Mouse (Mus musculus): ENCODE results near the gene Ppp1r15a. TPM values are rescaled to one million over a fixed set of nuclear protein-coding genes. Genes with fewer than 3 reads are reported as not detected.

The Ppp1r15a gene
- polyA plus RNA-seq, 1 experiment from 2014 or later, result 17.5 TPM

- no peaks in the 10 kb centered on the region for H3K36me3 ChIP-seq (ENCODE audit: insufficient read depth)
- no peak overlapping the region for H3K9ac ChIP-seq
- H3K27ac ChIP-seq (ENCODE audit: low read depth), result no peak overlapping the region
- H3K4me3 ChIP-seq (ENCODE audit: low read depth, low read length), result no peak overlapping the region
- ATAC-seq (ENCODE audit: insufficient read depth), result no peak
- no peak for TF ChIP-seq CTCF (IDR thresholded peaks at IDR 0.05; ENCODE audit: low read depth)
- 64% methylated on average over 11 of the region's 11 CpGs for WGBS
- no peaks in the 10 kb centered on the region for H3K4me1 ChIP-seq (ENCODE audit: insufficient read depth)
- H3K9me3 ChIP-seq (ENCODE audit: low read depth, low read length), result no peaks in the 10 kb centered on the region
- no peak for DNase-seq
- H3K27me3 ChIP-seq (ENCODE audit: insufficient read depth, low read length), result no peaks in the 10 kb centered on the region
- no peak overlapping the region for H3K4me2 ChIP-seq
Observed at GRCm38 (mm10) chr7:45550821-45551511, 24.9 kb upstream of the Ppp1r15a start.

DNA sequence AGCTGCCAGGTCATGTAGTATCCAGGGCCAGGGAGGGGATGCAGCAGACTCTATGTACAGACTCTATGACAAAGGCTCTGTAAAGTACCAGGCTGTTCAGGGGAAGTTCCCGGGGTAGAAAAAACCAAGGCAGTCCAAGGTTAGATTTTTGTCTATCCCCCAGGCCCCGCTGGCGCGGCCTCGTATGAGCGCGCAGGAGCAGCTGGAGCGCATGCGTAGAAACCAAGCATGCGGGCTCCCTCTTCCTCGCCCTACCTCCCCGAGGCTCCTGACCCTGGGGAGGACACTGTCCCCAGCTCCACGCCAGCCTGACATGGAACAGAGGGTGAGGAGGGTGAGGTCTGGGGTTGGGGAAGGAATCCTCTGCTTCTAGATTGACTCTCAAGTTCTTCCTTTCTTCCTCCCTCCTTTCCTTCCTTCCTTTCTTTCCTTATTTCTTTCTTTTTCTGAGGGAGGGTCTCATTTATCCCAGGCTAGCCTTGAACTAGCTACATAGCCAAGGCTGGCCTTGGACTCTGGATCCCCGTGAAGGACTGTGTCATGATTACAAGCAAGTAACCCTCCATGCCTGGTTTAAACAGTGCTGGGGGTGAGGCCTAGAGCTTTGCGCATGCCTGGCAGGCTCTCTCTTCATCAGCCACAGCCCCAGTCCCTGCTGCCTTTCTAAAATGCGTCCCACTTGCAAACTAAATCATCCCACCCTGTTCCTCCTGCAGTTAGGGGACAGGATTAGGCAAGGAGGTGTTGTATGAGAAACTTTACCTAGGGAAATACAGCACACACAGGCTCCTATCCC is 23.8 kb upstream of the Ppp1r15a start:
- Histone ChIP-seq H3K9ac (no peak overlapping the region), H3K4me1 (ENCODE audit: insufficient read depth) (no peaks in the 10 kb centered on the region), H3K36me3 (ENCODE audit: insufficient read depth) (no peaks in the 10 kb centered on the region), H3K4me3 (ENCODE audit: low read depth, low read length) (no peak overlapping the region), H3K9me3 (ENCODE audit: low read depth, low read length) (no peaks in the 10 kb centered on the region), H3K27me3 (ENCODE audit: insufficient read depth, low read length) (no peaks in the 10 kb centered on the region), H3K4me2 (no peak overlapping the region), H3K27ac (ENCODE audit: low read depth) (no peak overlapping the region)
- 84% methylated on average over 16 of the region's 16 CpGs for WGBS
- DNase-seq (no peak), ATAC-seq (ENCODE audit: insufficient read depth) (no peak)
- no peak for TF ChIP-seq CTCF (IDR thresholded peaks at IDR 0.05; ENCODE audit: low read depth)

- DNase-seq, result no peak
- 76% methylated on average over 1 of the region's 1 CpGs for WGBS
- Histone ChIP-seq H3K9ac (no peak overlapping the region), H3K36me3 (ENCODE audit: insufficient read depth) (no peaks in the 10 kb centered on the region), H3K4me3 (ENCODE audit: low read depth, low read length) (no peak overlapping the region), H3K27ac (ENCODE audit: low read depth) (no peak overlapping the region), H3K4me1 (ENCODE audit: insufficient read depth) (no peaks in the 10 kb centered on the region), H3K4me2 (no peak overlapping the region), H3K27me3 (ENCODE audit: insufficient read depth, low read length) (no peaks in the 10 kb centered on the region), H3K9me3 (ENCODE audit: low read depth, low read length) (no peaks in the 10 kb centered on the region)
- 0 out of 2 replicates have a peak, but pooled peaks have one; percentile 31 for TF ChIP-seq CTCF (IDR thresholded peaks at IDR 0.05; ENCODE audit: low read depth)
- no peak for ATAC-seq (ENCODE audit: insufficient read depth)
Observed at GRCm38 (mm10) chr7:45544525-45544924, 18.5 kb upstream of the Ppp1r15a start.

- 52% methylated on average over 2 of the region's 2 CpGs for WGBS
- peaks cover 5% of the 10 kb centered on the region; the same call in 1 of the 2 replicates for H3K4me1 ChIP-seq (ENCODE audit: insufficient read depth)
- no peak overlapping the region for H3K9ac ChIP-seq
- H3K27me3 ChIP-seq (ENCODE audit: insufficient read depth, low read length), result no peaks in the 10 kb centered on the region
- H3K4me2 ChIP-seq, result no peak overlapping the region
- DNase-seq (no peak), ATAC-seq (ENCODE audit: insufficient read depth) (no peak)
- TF ChIP-seq CTCF (IDR thresholded peaks at IDR 0.05; ENCODE audit: low read depth), result no peak
- no peaks in the 10 kb centered on the region for H3K9me3 ChIP-seq (ENCODE audit: low read depth, low read length)
- H3K4me3 ChIP-seq (ENCODE audit: low read depth, low read length), result no peak overlapping the region
- no peaks in the 10 kb centered on the region for H3K36me3 ChIP-seq (ENCODE audit: insufficient read depth)
- no peak overlapping the region for H3K27ac ChIP-seq (ENCODE audit: low read depth)
Observed at GRCm38 (mm10) chr7:45540213-45540612, 14.1 kb upstream of the Ppp1r15a start.

- H3K9ac ChIP-seq, result no peak overlapping the region
- no peak overlapping the region for H3K27ac ChIP-seq (ENCODE audit: low read depth)
- H3K4me1 ChIP-seq (ENCODE audit: insufficient read depth), result peaks cover 5% of the 10 kb centered on the region; the same call in 1 of the 2 replicates
- H3K27me3 ChIP-seq (ENCODE audit: insufficient read depth, low read length), result no peaks in the 10 kb centered on the region
- H3K4me3 ChIP-seq (ENCODE audit: low read depth, low read length), result no peak overlapping the region
- TF ChIP-seq CTCF (IDR thresholded peaks at IDR 0.05; ENCODE audit: low read depth), result no peak
- H3K36me3 ChIP-seq (ENCODE audit: insufficient read depth), result no peaks in the 10 kb centered on the region
- WGBS, result 82% methylated on average over 3 of the region's 3 CpGs
- no peak overlapping the region for H3K4me2 ChIP-seq
- H3K9me3 ChIP-seq (ENCODE audit: low read depth, low read length), result no peaks in the 10 kb centered on the region
- ATAC-seq (ENCODE audit: insufficient read depth) (no peak; the same call in 1 of the 2 replicates), DNase-seq (no peak)
Observed at GRCm38 (mm10) chr7:45539095-45539494, 13.0 kb upstream of the Ppp1r15a start.

- Histone ChIP-seq H3K4me1 (ENCODE audit: insufficient read depth) (peaks cover 5% of the 10 kb centered on the region; the same call in 1 of the 2 replicates), H3K4me3 (ENCODE audit: low read depth, low read length) (peak overlapping the region; percentile 46), H3K27ac (ENCODE audit: low read depth) (no peak overlapping the region), H3K36me3 (ENCODE audit: insufficient read depth) (no peaks in the 10 kb centered on the region), H3K4me2 (peak overlapping the region; percentile 73), H3K9me3 (ENCODE audit: low read depth, low read length) (no peaks in the 10 kb centered on the region), H3K9ac (peak overlapping the region; percentile 45), H3K27me3 (ENCODE audit: insufficient read depth, low read length) (no peaks in the 10 kb centered on the region)
- DNase-seq, result peak; percentile 75
- ATAC-seq (ENCODE audit: insufficient read depth), result peak; percentile 83
- TF ChIP-seq CTCF (IDR thresholded peaks at IDR 0.05; ENCODE audit: low read depth), result peak; percentile 55
- 3% methylated on average over 29 of the region's 29 CpGs for whole genome bisulfite sequencing
Observed at GRCm38 (mm10) chr7:45538163-45539041, 12.3 kb upstream of the Ppp1r15a start.
